Mouse (Mus musculus) liver, embryonic 11.5 days (tissue): ENCODE measurements around the gene Pnkd. TPM values are rescaled to one million over a fixed set of nuclear protein-coding genes. Genes with fewer than 3 reads are reported as not detected.
A peak's percentile ranks its signal among the peaks of the same experiment; 100 is the strongest.
"Not testable (repeated sequence)": the region's sequence is repeated elsewhere in the genome, so short reads cannot be mapped to it uniquely, and the experiment has no call there.

ENCODE experiments used
- ATAC-seq: fragments of 200-750 bp; cut with Nextera tagmentation; replicated peaks from 2 replicates; pipeline ENCODE4 v1.8.0; 2017; ENCODE audit warnings: moderate number of reproducible peaks, mild to moderate bottlenecking, moderate TSS enrichment, moderate library complexity; ENCODE audit not compliant: low FRiP score
- DNase-seq: peaks from one replicate; pipeline ENCODE4 v3.0.0-alpha.2; 2017; ENCODE audit warnings: low spot score
- H3K27ac ChIP-seq: fragments of 300-500 bp; sonication (generic); 2 replicates; pipeline ENCODE4 v1.5.1; 2014; ENCODE audit warnings: mild to moderate bottlenecking, low read depth, low read length, control low read depth
- H3K27me3 ChIP-seq: fragments of 300-500 bp; sonication (generic); replicated peaks from 2 replicates; pipeline ENCODE4 v1.6.1; 2014; ENCODE audit warnings: low read length, mixed read lengths; ENCODE audit not compliant: control insufficient read depth, insufficient read depth
- H3K36me3 ChIP-seq: fragments of 300-500 bp; sonication (generic); 2 replicates; pipeline ENCODE4 v1.6.1; 2014; ENCODE audit warnings: mild to moderate bottlenecking, low read length, moderate library complexity, mixed read lengths; ENCODE audit not compliant: control insufficient read depth, insufficient read depth
- H3K4me1 ChIP-seq: fragments of 300-500 bp; sonication (generic); replicated peaks from 2 replicates; pipeline ENCODE4 v1.6.1; 2014; ENCODE audit warnings: low read length, mixed read lengths; ENCODE audit not compliant: control insufficient read depth, insufficient read depth
- H3K4me2 ChIP-seq: fragments of 300-500 bp; sonication (generic); 2 replicates; pipeline ENCODE4 v1.6.1; 2014; ENCODE audit warnings: mild to moderate bottlenecking, control low read depth, moderate library complexity
- H3K4me3 ChIP-seq: fragments of 300-500 bp; sonication (generic); 2 replicates; pipeline ENCODE4 v1.5.1; 2014; ENCODE audit warnings: low read depth, low read length, control low read depth
- H3K9ac ChIP-seq: fragments of 300-500 bp; sonication (generic); 2 replicates; pipeline ENCODE4 v1.6.1; 2014; ENCODE audit warnings: low read depth, low read length, control low read depth
- H3K9me3 ChIP-seq: fragments of 300-500 bp; sonication (generic); 2 replicates; pipeline ENCODE4 v1.6.1; 2016; ENCODE audit warnings: low read length, inconsistent platforms, mixed read lengths; ENCODE audit not compliant: control insufficient read depth
- WGBS: fragments of 180-500 bp; shearing (Covaris S2); extraction: QIAGEN DNeasy Blood & Tissue Kit; methylation state at CpG from one replicate; pipeline ENCODE4 v1.1.7; 2014; 5-methylcytosine and 5-hydroxymethylcytosine counted together
- polyA plus RNA-seq: library from polyadenylated mRNA; unstranded; fragments of >200 nt; fragmentation: Nextera tagmentation; extraction: Ambion mirVana; gene quantifications from 2 replicates; pipeline ENCODE4 v1.2.1, GENCODE M21; 2014

The Pnkd gene
- polyA plus RNA-seq, 1 experiment from 2014 or later = 84.3 TPM

GRCm38 (mm10) chr1:74282896-74283625 lies 1.7 kb upstream of the Pnkd start:
- peak overlapping the region; percentile 83 for H3K4me2 ChIP-seq
- H3K27me3 ChIP-seq = no peaks in the 10 kb centered on the region
- H3K27ac ChIP-seq = no peak overlapping the region
- no peak for ATAC-seq
- WGBS = 87% methylated on average over 10 of the region's 10 CpGs
- H3K9me3 ChIP-seq = no peaks in the 10 kb centered on the region
- no peak for DNase-seq
- peak overlapping the region; percentile 70; the same call in 1 of the 2 replicates for H3K4me3 ChIP-seq
- H3K36me3 ChIP-seq = peaks cover 18% of the 10 kb centered on the region
- no peak overlapping the region for H3K9ac ChIP-seq
- peaks cover 10% of the 10 kb centered on the region for H3K4me1 ChIP-seq

GRCm38 (mm10) chr1:74283686-74284463 lies 855 bp upstream of the Pnkd start:
- H3K36me3 ChIP-seq = peaks cover 18% of the 10 kb centered on the region
- H3K4me3 ChIP-seq = peak overlapping the region; percentile 70
- peak overlapping the region; percentile 83 for H3K4me2 ChIP-seq
- H3K9ac ChIP-seq = peak overlapping the region; percentile 74
- peaks cover 17% of the 10 kb centered on the region for H3K4me1 ChIP-seq
- H3K9me3 ChIP-seq = no peaks in the 10 kb centered on the region
- ATAC-seq (peak; percentile 44), DNase-seq (peak; percentile 51)
- peak overlapping the region; percentile 28; the same call in 1 of the 2 replicates for H3K27ac ChIP-seq
- 9% methylated on average over 14 of the region's 15 CpGs for WGBS
- H3K27me3 ChIP-seq = no peaks in the 10 kb centered on the region

GRCm38 (mm10) chr1:74285212-74286010 lies 681 bp downstream of the Pnkd start:
- Histone ChIP-seq H3K9me3 (no peaks in the 10 kb centered on the region), H3K4me3 (peak overlapping the region; percentile 70), H3K9ac (peak overlapping the region; percentile 68), H3K27ac (no peak overlapping the region), H3K4me1 (peaks cover 17% of the 10 kb centered on the region), H3K27me3 (no peaks in the 10 kb centered on the region), H3K4me2 (peak overlapping the region; percentile 69), H3K36me3 (peaks cover 18% of the 10 kb centered on the region)
- ATAC-seq (peak; percentile 1; the same call in 1 of the 2 replicates), DNase-seq (peak; percentile 56)
- 3% methylated on average over 23 of the region's 23 CpGs for WGBS

- not testable (repeated sequence) for H3K9me3 ChIP-seq, H3K9ac ChIP-seq, DNase-seq, H3K4me3 ChIP-seq, H3K27me3 ChIP-seq, ATAC-seq, H3K27ac ChIP-seq, H3K4me2 ChIP-seq
- Histone ChIP-seq H3K4me1 (peaks cover 17% of the 10 kb centered on the region), H3K36me3 (peaks cover 10% of the 10 kb centered on the region)
- WGBS = 62% methylated on average over 15 of the region's 17 CpGs
Measured at GRCm38 (mm10) chr1:74286869-74287607, 2.3 kb downstream of the Pnkd start.

- DNase-seq = no peak
- no peak overlapping the region for H3K27ac ChIP-seq
- H3K9me3 ChIP-seq = no peaks in the 10 kb centered on the region
- ATAC-seq = no peak
- H3K4me3 ChIP-seq = no peak overlapping the region
- no peaks in the 10 kb centered on the region for H3K27me3 ChIP-seq
- H3K4me2 ChIP-seq = no peak overlapping the region
- 74% methylated on average over 4 of the region's 4 CpGs for WGBS
- H3K9ac ChIP-seq = 0 out of 2 replicates have a peak overlapping the region, but pooled peaks have one; percentile 2
- peaks cover 9% of the 10 kb centered on the region for H3K36me3 ChIP-seq
- H3K4me1 ChIP-seq = peaks cover 14% of the 10 kb centered on the region
Measured at GRCm38 (mm10) chr1:74288327-74288726, 3.6 kb downstream of the Pnkd start.

- DNase-seq = no peak
- H3K9me3 ChIP-seq = no peaks in the 10 kb centered on the region
- no peak overlapping the region for H3K27ac ChIP-seq
- H3K4me2 ChIP-seq = no peak overlapping the region
- peaks cover 16% of the 10 kb centered on the region for H3K4me1 ChIP-seq
- H3K9ac ChIP-seq = no peak overlapping the region
- 81% methylated on average over 9 of the region's 9 CpGs for WGBS
- ATAC-seq = no peak
- no peak overlapping the region for H3K4me3 ChIP-seq
- H3K27me3 ChIP-seq = no peaks in the 10 kb centered on the region
- peaks cover 11% of the 10 kb centered on the region for H3K36me3 ChIP-seq
Measured at GRCm38 (mm10) chr1:74289248-74289647, 4.5 kb downstream of the Pnkd start.

GRCm38 (mm10) chr1:74289740-74290139 lies 5.0 kb downstream of the Pnkd start:
- DNase-seq (no peak), ATAC-seq (no peak)
- H3K4me1 ChIP-seq = peaks cover 20% of the 10 kb centered on the region
- peaks cover 11% of the 10 kb centered on the region for H3K36me3 ChIP-seq
- no peaks in the 10 kb centered on the region for H3K9me3 ChIP-seq
- WGBS = 86% methylated on average over 2 of the region's 2 CpGs
- no peak overlapping the region for H3K27ac ChIP-seq
- H3K4me3 ChIP-seq = no peak overlapping the region
- no peak overlapping the region for H3K9ac ChIP-seq
- no peak overlapping the region for H3K4me2 ChIP-seq
- no peaks in the 10 kb centered on the region for H3K27me3 ChIP-seq

GRCm38 (mm10) chr1:74290141-74290540 lies 5.4 kb downstream of the Pnkd start:
- no peak overlapping the region for H3K4me3 ChIP-seq
- no peaks in the 10 kb centered on the region for H3K9me3 ChIP-seq
- ATAC-seq = no peak
- H3K4me2 ChIP-seq = no peak overlapping the region
- no peak overlapping the region for H3K9ac ChIP-seq
- H3K27ac ChIP-seq = no peak overlapping the region
- H3K36me3 ChIP-seq = peaks cover 11% of the 10 kb centered on the region
- WGBS = 87% methylated on average over 5 of the region's 5 CpGs
- H3K4me1 ChIP-seq = peaks cover 24% of the 10 kb centered on the region
- no peaks in the 10 kb centered on the region for H3K27me3 ChIP-seq
- DNase-seq = no peak
